Mouse (Mus musculus): ENCODE measurements at regions not wholly inside any gene's neighbourhood (a gene's known extent, or its start where the extent isn't known, plus 50 kb on each side); places are given as distances from the start of the nearest gene placed in this dataset.

GRCm38 (mm10) chr16:30720791-30721190 is 121.3 kb downstream of the Fam43a start:
- TF ChIP-seq POLR2A (IDR thresholded peaks at IDR 0.05; ENCODE audit: borderline replicate concordance, low read depth, low read length), result no peak
- TF ChIP-seq CTCF (IDR thresholded peaks at IDR 0.05; ENCODE audit: low read depth, low read length), result no peak

All from bone marrow macrophage, adult 2 months (primary cell).